Mouse (Mus musculus): ENCODE data around the gene Klf2.

DNA sequence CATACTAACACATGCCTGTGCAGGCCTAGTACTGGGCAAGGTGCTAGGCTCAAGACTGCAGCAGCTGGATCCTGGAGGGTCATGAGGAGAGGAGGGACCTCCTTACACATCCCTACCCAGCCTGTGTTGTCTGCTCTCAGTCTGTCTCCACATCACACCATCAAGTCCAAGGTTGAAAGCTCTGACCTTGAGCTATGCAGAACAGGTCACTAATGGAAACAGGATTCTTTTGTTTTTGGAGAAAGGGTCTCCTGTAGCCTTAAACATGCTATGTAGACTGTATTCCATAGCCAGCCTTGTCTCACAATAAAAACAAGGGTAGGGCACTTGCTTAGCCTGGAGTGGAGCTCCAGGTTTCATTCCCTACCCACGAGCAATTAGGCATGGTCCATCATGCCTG is 30.1 kb downstream of the Klf2 start:
- no peak for TF ChIP-seq CEBPB (IDR thresholded peaks at IDR 0.05; ENCODE audit: insufficient read depth, poor library complexity, severe bottlenecking)
- TF ChIP-seq POLR2A (IDR thresholded peaks at IDR 0.05; ENCODE audit: insufficient read length, low read depth): no peak
- no peak for TF ChIP-seq MYOD1 (IDR thresholded peaks at IDR 0.05; ENCODE audit: control insufficient read depth in 1 of 3, insufficient read length in 2 of 3, low read depth in 2 of 3)
- TF ChIP-seq USF1 (IDR thresholded peaks at IDR 0.05; ENCODE audit: low read depth): no peak
- no peak for TF ChIP-seq REST (IDR thresholded peaks at IDR 0.05; ENCODE audit: insufficient read depth, insufficient read length)
- TF ChIP-seq TCF12 (IDR thresholded peaks at IDR 0.05; ENCODE audit: insufficient read depth, poor library complexity, severe bottlenecking): no peak
- TF ChIP-seq E2F4 (IDR thresholded peaks at IDR 0.05; ENCODE audit: insufficient read depth): no peak

Measured in myocyte (in vitro differentiated cells).